Mouse (Mus musculus) kidney, adult 2 months (tissue): ENCODE data around the gene Lgals9.

Experiments used
- CTCF ChIP-seq: fragments of 200-500 bp; conservative IDR thresholded peaks from 2 replicates; pipeline ENCODE4 v1.5.1; 2011; ENCODE audit warnings: low read depth, mild to moderate bottlenecking, control low read depth, low read length, moderate library complexity, mixed read lengths; ENCODE audit not compliant: insufficient read depth, insufficient read length
- POLR2A ChIP-seq: fragments of 200-500 bp; IDR thresholded peaks from one replicate; pipeline ENCODE4 v1.6.1; 2011; ENCODE audit warnings: low read depth, low read length, control low read depth

DNA sequence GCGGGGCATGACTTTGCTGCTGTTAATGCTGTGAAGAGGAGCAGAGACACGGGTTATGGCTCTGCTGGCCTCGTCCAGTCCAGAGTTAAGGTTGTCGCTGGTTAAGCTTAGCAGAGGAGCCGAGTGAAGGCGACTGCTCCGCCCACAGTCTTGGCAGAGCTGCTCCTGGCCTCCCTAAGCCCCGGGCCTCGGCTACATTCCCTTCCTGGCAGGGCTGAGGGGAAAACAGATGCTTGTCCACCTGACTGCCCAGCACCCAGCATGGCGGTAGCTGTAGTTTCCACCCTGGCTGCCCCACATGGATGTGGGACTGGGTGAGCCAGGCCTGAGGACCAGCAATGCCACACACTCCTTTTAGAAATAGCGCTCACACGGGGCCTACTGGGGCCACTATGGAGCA, 31.5 kb upstream of the Lgals9 start:
- TF ChIP-seq POLR2A (no peak), CTCF (no peak)
